Mouse (Mus musculus): ENCODE measurements around the gene Wdr6.
A peak's percentile ranks its signal among the peaks of the same experiment; 100 is the strongest.

Wdr6 gene

DNA sequence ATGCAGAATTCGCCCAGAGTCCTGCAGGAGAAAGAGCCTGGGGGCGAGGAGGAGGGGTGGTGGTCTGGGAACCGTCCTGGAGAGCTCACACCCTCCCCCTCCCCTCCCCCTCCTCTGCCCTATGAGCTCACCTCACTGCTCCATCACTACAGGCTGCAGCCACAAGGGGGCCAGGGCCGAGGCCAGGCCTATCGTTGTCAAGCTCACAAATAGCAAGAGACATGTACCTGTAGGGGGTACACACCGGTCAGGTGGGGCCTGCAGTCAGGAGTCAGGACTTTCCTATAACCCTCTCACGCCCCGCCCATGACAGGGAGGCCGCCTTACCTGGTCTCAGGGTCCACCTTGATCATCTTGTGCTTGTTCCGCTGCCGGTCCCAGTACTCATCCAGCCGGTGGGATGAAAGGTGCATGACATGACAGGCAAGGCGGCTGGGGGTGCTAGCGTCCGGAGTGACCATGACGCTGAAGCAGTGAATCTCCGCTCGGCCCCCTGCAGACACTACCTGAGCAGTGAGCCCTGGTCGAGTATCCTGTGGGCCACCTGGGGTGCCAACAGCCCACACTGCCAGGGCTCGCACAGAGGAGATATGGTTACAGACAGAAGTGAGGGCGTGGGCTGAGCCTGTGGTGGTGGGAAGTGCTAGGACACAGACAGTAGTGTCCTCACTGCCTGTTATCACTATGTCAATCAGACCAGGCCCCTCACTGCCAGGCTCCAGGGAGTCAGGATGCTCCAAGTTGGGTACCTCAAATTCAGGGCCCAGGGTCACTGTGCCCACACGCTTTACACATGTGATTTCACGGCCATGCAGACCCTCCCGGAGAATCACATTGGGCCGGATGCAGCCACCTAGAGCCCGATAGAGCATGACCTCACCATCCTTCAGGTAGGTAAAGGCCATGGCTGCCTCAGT lies 4.5 kb downstream of the Wdr6 start:
- DNase-seq (ENCODE audit: low read depth, low spot score) = peak; percentile 90

- no peak for DNase-seq (ENCODE audit: low read depth, low spot score)
These were observed 6.2 kb downstream of the Wdr6 start for GRCm38 (mm10) chr9:108572321-108572720.

GRCm38 (mm10) chr9:108571401-108571973 lies 7.1 kb downstream of the Wdr6 start:
- no peak for DNase-seq (ENCODE audit: low read depth, low spot score)

DNA sequence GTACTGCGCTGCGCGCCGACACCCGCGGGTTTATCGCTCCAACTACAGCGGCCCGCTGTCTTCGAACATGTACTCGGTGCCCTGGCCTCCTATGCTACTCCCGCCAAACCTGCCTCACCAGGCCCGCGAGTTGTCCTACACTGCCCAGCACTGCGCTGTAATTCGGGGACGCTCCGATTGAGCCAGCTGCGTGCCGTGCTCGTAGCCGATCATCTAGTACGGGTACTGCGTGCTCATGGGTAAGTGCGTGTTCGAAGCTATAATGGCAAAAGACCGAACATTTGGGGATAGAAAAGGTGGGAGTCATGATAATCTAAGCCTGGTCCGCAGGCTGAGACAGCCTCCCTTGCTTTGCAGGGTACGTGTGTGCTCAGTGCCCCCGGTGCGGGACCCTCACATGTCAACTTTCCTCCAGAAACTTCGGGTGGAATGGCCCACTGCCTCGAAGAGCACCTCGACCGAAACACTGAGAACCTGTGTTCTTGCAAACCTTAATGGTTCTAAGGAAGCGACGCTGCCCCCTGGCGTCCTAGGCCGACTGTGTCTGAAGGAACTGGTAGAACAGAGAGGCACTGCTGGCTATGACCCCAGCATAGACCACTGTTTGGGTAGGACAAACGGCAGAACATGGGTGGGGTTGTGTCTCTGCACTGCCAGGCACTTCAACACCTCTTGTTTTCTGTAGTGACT lies 8.2 kb downstream of the Wdr6 start:
- DNase-seq (ENCODE audit: low read depth, low spot score) = peak; percentile 92

- DNase-seq (ENCODE audit: low read depth, low spot score) = peak; percentile 92
These were observed 8.9 kb downstream of the Wdr6 start, which contains the start of gene Dalrd3 for GRCm38 (mm10) chr9:108569381-108570206. Gene Dalrd3 (plus strand): TSS chr9:108569886.

DNA sequence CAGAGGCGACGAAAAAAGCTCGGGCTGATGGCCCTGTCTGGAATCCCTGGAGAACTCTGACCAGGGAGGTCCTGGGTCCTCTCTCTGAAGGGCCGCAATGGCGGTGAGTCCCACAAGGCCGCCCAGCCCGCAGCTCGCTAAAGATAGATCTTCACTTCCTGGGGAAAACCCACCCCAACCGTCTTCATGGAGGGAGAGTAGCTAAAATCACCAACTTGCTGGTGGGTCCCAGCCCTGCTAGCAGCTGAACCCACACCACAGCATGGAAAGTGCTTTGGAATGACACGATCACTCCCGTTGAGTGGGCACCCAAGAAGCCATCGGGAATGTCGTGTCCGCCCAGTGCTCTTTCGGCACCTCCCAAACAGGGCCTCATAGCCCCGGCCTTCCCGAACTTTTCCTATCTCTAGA lies 10.0 kb downstream of the Wdr6 start:
- no peak for DNase-seq (ENCODE audit: low read depth, low spot score)

DNA sequence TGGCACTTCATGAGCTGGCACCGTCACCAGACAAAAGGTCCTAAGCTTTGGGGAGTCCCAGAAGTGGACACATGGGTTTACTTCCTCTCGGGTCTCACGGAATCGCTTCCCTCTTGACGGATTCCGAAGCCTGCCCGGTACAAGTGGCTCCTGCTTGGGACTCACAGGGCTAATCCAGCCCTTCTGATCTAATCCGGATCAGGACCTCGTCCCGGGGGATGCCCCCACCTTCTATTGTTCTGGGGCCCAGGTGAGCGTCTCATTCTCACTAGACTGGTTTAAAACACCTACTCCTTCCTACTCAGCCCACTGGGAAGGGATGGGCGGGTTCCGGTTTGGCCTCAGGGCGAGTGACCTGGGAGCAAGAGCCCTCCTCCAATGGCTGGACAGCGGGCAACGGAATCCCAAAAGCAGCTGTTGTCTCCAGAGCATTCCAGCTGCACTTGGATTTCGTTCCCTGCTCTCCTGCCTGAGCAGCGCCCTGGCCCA lies 10.6 kb downstream of the Wdr6 start:
- DNase-seq (ENCODE audit: low read depth, low spot score) = peak; percentile 62

DNA sequence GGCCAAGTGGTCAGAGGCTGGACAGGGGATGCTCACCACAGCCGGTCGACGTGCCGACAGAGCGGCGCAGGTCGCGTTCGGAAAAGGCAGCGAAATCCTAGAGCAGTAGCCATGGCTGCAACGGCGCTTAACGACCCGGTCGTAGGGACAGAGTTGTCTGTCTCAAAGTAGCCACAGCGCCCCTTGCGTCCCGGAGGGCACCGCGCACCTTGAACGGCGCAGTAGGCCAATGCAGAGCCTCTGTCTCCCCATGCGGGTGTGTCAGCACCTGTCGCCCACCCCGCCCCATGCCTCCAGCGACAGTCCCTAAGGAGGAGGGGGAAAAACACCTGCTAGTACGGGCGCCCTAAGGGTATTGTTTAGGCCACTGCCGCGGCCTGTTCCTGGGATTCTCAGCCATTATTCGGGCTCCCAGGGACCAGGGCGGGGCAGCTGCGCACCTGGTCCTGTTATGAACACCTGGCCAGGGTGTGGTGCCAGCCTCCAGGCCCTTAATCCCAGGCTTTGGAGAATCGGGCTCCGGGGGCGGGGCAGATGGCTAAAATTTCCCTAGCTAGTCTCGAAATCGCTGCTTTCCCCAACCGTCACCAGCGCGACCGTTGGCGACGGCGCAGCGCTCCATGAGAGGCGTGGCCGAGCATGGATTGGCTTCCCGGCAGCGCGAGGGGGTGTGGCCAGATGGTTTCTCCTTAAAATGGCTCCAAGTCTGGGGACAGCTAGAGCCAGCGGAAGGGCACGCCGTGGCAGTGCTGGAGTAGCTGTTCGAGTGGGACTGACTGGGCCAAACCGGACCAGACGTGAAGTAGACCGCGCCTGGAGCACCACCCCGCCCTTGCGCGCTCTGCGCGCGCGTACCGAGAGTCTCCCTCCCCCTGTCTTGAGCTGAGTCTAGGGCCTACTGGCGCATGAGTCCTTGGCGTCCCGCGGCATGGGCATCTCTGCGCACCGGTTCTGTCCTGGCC lies 11.4 kb downstream of the Wdr6 start, which contains the start of gene Ndufaf3:
TSS of gene Ndufaf3 (minus strand) at position 620 of the 962 bp plus-strand sequence.
- DNase-seq (ENCODE audit: low read depth, low spot score) = peak; percentile 97

DNA sequence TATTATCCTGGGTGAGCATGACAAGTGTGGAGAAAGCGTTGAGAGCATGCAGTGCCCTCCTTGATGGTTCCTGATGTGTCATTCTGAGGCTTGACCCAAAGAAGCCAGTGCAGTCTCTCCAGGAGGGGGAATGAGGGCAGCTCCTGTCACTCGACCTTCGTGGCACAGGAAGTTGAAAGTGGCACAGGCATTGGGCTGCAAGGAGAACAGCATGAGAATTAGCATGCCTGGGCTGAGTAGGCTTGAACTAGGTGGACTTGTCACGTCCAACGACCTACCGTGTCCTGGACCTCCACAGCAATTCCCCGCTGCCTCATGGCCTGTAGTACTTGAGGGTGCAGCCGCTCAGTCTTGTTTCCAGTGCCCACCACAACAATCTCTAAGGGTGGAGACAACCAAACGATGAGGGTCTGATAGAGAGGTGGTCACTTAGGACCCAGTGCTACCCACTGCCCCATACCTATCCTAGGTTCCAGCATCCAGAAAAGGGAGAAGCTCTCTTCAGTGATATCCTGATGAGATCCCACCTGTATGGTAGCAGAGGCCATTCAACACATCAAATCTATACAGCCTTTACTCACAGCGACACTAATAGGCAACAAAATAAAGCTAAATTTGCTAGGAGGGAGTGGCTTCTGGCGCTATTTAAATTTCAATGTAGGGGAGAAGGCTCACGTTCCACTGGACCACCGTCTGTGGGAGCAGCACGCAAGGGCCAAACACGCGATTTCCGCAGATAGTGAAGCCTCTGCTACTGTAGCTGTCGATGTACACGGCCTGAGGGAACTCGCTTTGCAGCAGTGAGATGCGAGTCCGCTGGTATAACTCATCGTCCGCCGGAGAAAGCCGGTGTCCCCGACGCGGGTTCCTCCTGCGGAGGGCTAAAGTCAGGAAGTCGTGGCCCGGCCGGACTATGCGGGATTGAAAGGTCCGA lies 12.4 kb downstream of the Wdr6 start:
- DNase-seq (ENCODE audit: low read depth, low spot score) = no peak

GRCm38 (mm10) chr9:108564131-108564530 lies 14.4 kb downstream of the Wdr6 start:
- DNase-seq (ENCODE audit: low read depth, low spot score) = no peak

- DNase-seq (ENCODE audit: low read depth, low spot score) = no peak
These were observed 14.9 kb downstream of the Wdr6 start for GRCm38 (mm10) chr9:108563671-108564070.

DNA sequence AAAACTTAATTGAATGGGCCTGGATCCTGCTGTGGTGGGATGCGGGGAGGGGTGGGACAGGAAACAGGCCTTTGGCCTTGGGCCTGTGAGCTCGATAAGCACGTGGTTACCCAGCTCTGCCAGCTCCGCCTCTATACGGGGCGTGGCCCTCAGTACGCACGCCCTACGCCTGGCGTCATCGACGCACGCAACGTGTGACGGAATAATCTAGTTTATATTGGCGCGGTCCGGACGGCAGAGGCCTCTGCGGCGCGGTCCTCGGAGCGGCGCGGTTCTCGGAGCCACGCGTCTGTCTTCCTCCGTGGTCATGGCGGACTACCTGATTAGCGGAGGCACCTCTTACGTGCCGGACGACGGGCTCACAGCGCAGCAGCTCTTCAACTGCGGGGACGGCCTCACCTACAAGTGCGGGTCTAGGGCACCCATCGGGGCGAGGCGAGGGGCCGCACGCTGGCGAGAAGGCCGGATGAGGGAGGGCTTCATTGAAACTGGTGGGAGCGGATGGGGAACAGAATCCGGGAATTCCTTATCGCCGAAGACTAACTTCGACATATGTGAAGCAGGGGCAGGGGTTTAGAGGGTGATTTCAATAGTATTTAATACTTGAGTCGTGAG lies 18.2 kb downstream of the Wdr6 start, which contains the start of gene Impdh2:
TSS of gene Impdh2 (plus strand) at position 60 of the 615 bp plus-strand sequence.
- peak; percentile 99 for DNase-seq (ENCODE audit: low read depth, low spot score)

- no peak for DNase-seq (ENCODE audit: low read depth, low spot score)
These were observed 19.4 kb downstream of the Wdr6 start for GRCm38 (mm10) chr9:108559169-108559568.

GRCm38 (mm10) chr9:108546875-108547274 lies 31.7 kb downstream of the Wdr6 start:
- DNase-seq (ENCODE audit: low read depth, low spot score) = no peak

- no peak for DNase-seq (ENCODE audit: low read depth, low spot score)
These were observed 32.6 kb downstream of the Wdr6 start for GRCm38 (mm10) chr9:108545986-108546385.

GRCm38 (mm10) chr9:108540846-108541245 lies 37.7 kb downstream of the Wdr6 start:
- no peak for DNase-seq (ENCODE audit: low read depth, low spot score)

- no peak for DNase-seq (ENCODE audit: low read depth, low spot score)
These were observed 47.0 kb downstream of the Wdr6 start for GRCm38 (mm10) chr9:108531496-108531895.

DNA sequence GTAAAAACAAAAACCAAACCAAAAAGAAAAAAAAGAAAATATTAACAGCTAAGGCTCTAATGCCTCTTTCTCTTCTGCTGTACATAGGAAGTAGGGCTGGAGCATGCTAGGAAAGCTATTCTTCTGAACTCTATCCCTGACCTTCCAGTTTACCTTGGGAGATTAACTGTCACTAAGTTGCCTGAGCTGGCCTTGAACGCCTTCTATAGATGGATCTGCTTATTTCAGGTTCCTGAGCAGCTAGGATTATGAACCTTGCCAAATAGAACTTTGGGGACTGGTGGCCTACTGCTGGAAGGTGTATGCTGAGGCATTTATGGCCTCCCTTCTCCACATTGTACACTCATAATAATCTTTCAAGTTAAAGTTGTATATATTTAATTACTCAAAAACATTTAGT lies 47.6 kb downstream of the Wdr6 start:
- DNase-seq (ENCODE audit: low read depth, low spot score) = no peak
